Mouse (Mus musculus): ENCODE data around the gene Dnajc4. TPM values are rescaled to one million over a fixed set of nuclear protein-coding genes. Genes with fewer than 3 reads are reported as not detected.

Dnajc4 gene
- total RNA-seq (2023): 10 to 100 TPM; 23.5 to 25.0 TPM

DNA sequence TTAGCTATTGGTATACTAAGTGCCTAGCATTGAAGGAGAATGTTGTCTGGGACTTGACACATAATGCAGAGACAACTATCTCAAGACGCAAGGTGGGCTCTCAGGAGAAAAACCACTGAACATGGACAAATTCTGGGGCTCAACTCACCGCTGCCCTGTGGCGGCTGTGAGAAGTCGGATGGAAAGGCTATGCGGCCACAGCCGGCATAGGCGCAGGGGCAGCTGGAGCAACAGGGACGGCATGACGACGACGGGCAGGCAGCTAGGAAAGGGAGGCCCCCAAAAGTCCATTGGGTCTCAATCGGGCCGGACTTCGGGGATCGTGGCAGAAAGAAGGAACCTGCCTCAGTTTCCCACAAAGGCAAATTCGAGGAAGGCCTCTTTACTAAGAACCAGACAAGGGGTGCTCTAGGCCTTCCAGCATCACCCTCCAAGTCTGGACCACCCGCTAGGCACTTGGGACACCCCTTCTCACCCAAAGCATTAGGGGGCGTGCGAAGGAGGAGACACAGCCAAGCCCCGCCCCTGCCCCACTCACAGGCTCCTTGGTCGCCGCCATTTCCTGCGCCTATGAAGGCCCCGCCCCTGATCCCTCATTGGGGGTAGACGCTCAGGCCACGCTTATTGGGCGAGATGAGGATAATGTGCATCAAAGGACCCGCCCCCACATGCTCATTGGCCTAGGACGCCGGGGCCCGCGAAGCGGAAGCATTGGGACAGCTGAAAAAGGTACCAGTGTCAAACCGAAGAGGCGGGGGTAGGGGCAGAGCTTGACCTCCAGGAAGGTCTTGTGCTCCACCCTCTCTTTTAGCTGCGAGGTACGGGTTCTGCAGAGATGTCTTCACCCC lies at the start of gene Dnajc4:
Gene Dnajc4, minus strand, starts transcription at position 562 of the 848 bp plus-strand sequence.

DNA sequence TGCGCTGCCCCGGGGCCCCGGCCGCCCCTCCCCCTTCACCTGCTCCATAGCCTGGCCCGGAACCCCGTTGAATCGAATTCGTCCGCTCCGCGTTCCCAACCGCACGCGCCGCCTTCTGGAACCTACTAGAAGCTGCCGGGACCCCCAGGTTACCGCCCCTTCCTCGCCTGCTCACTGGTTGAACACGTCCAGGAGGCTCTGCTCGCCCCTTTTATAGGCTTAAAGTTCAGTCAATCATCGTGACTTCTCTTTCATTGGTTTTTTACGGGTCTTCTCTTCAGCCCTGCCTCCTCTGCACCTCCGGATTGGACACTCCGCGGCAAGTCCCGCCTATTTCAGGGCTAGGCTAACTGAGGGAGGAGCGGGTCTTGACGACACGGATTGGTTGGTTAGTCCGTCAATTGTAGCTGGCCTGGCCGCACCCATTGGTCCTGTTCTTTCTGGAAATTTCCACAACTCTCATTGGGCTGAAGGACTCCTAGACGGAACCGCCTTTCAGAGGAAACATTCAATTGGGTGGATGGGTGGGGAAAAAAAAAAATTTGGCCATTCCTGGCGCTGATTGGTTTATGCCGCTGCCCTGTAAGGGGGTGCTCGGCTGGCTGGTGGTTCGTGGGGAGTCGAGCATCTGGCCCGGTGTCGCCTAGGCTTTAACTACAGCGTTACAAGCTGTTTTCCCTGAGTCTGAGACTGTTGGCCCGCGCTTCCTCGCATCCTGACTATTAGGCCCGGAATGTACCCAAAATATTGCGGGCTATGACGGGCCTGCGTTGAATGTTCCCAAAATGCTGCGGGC lies 47.7 kb upstream of the Dnajc4 start, which contains the start of gene Stip1:
Gene Stip1, minus strand, starts transcription at position 127 of the 796 bp plus-strand sequence.

DNA sequence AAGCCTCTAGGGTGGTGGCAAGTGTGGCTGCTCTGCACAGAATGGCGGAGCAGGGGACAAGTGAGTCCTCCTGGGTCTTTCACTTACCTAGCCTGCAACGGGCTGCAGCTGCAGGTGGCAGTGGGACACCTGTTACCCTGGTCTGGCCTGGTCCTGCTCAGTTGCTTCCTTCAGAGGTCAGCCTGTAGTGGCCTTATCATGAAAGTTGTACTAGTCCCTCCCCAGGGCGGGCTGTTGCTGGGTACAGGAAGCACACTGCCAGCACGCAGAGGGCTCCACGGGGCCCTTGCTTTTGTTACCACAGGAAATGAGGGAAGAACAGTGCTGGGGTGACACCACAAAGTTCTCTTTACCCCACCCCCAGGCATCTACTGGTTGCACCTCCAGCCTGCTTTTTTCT lies 26.8 kb upstream of the Dnajc4 start, which contains the start of gene Fermt3:
Gene Fermt3, minus strand, starts transcription at position 279 of the 400 bp plus-strand sequence.

DNA sequence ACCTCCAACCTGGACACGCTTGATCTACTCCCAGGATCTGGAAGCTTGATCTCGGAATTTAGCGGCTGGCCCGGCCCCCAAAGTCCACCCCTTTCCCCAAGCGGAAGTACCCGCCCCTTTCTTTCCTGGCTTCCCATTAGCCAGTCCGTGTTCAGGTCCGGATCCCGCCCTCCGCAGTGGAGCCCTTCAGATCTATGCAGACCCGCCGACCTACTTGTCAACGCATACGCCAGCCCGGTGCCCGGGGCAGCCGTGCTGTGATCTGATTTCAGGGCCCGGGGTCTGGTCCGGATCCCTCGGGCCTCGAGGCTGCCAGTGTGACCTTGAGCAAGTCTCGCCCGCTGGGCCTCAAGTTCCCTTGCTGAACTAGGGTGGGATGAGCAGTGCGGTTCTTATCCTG lies 3.6 kb upstream of the Dnajc4 start, which contains the start of the genes Nudt22 and Trpt1:
Gene Nudt22, minus strand, starts transcription at position 112 of the 400 bp plus-strand sequence.
Gene Trpt1, plus strand, starts transcription at position 126 of the 400 bp plus-strand sequence.

DNA sequence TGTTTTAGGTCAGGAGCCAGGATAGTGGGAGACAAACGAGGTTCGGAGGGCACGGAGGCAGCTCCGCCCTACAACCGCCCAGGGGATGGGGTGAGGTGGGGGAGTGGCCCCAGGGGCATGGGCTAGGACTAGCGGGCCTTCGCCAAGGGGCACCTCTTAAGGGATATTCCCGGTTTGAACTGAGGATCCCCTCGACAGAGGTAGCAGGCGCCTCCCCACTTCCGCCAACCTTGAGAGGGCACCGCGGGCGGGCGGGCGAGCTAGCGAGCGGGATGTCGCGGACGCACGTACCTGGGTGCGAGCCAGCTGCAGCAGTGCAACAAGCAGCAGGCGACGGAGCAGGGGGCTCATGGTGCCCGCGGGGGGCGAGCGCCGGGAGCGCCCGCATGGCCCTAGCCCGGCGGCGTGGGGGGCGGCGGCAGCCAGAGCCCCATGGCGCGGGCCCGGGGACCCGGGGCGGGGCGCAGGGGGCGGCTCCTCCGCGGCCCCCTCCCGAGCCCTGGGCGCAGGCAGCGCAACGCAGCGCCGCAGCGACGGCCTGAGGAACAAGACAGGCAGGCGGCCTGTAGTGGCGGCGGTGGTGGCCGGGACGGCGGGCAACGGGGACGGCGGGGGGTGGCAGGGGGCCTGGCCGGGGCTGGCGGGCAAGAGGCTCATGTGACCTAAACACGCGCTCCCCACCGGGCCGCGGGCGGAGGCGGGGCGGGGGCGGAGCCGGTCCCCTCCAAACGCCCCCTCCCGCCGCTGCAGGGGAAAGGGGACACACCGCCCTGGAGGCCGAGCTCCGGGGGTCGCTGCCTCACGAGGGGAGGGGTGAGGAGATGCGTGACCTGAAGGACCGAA lies 5.1 kb downstream of the Dnajc4 start, which contains the start of gene Vegfb:
Gene Vegfb, minus strand, starts transcription at position 591 of the 843 bp plus-strand sequence.

DNA sequence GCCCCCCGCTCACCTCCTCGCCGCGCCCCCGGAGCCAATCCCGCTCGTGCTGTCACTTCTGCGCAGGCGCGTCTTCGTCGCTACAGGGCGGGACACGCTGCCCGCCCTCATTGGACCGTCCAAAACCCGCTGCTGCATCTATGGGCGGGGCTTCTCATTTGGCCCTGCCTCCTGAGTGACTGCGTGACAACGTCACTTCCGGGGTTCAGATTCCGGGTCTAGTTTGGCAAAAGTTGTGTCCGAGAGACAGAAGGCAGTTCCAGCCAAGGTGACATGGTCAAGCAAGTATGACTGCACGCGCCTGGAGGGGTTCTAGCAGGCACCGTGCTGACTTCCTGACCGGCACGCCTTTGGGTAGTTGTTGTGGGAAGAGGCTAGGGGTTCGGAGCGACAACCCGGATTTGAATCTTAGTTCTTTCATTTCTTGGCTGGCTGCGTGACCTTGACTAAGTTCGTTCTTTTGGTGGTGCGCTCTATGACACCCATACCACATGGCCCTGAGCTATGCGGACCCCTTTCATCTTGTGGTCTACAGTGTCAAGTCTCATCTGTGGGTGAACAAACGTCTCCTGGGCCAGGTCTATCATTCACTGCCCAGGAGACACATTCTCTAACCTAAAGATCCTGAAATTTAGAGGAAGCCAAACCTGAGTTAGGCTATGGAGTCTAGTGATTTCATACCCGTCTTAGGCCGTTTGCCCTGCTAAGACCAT lies 11.8 kb downstream of the Dnajc4 start, which contains the start of gene Fkbp2:
Gene Fkbp2, minus strand, starts transcription at position 121 of the 713 bp plus-strand sequence.

DNA sequence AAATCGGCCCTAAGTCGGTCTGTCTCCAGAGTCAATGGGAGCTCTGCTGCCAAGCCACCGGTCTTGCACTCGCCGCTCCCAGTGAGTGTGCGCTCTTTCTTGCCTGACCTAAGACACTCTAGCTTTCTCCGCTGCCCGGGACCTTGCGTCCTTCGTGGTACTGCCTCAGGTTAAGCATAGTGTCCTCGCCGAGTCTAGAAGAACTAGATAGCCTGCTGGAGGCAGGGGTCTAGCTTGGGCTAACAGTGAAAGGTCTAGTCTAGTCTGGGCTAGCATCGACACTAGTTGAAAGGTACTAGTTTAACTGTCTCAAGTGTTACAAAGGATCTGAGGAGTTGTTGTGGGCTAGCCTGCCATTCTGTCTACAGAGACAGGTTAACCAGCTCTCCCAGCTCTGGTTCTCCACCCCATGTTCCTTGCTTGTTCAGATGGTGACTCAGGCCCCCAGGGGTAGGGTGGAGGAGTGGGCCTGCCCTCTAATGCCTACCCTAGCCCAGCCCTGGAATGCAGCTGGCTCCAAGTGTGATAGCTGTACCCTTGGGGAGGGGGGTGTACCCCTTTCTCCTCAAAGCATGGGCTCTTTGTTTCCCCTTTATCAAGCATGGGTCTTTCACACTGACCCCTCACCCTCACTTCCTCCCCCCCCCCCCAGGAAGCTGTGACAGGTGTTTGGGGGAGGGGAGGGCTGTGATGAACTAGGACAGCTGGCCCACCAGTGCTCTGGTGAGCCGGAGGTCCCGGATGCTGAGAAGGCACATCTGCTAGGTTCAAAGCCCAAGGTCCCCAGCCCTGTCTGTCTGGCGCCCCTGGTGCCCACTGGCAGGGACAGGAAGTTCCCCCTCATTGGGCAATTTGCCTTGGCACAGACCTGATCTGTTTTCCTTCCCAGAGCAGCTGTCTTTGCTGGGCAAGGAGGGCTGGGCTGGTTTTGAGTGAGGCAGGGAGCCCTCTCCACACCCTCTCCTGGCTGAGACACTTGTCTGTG lies 16.5 kb downstream of the Dnajc4 start, which contains the start of gene Plcb3:
Gene Plcb3, minus strand, starts transcription at position 934 of the 985 bp plus-strand sequence.

DNA sequence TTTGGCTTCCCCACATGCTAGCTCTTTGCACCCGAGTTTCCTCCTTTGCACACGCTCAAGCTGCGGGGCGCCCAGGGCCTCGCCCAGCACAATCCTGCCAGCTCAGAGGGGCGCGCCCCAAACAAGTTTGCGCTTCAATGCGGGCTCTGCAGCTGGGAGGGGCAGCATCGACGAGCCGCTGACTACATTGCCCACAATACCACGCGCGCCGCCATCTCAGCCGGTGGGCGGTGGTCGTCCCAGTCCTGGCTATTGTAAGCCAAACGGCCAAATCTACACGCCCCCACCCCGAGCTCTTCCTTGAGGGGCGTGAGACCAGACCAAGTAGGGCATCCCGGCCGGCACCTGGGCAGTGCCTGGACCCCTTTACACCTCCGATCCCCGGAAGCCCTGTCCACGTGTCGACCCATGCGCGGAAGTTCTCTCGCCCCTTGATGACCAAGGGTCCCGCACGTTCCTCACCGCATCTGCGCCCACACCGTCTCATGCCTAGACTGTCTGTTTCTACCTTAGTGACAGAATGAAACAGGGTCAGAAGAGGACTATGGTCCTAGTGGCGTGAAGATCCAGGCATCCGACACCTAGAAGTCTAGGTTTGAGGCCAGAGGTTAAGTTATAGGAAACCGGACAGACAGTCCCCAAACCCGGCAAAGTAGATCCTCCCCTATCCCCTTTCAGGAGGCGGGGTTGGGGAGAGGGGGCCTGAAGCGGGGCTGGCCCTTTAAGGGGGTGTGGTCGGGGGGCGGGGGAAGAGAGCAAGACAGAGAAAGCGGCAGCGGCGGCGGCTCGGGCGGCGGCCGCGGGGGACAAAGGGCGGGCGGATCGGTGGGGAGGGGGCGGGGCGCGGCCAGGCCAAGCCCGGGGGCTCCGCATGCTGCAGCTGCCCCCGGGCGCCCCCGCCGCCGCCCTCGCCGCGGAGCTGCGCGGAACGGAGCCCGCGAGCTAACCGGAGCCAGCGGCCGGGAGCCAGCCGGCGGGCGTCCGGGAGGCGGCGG lies 17.9 kb downstream of the Dnajc4 start, which contains the start of gene Ppp1r14b:
Gene Ppp1r14b, plus strand, starts transcription at position 758 of the 995 bp plus-strand sequence.

DNA sequence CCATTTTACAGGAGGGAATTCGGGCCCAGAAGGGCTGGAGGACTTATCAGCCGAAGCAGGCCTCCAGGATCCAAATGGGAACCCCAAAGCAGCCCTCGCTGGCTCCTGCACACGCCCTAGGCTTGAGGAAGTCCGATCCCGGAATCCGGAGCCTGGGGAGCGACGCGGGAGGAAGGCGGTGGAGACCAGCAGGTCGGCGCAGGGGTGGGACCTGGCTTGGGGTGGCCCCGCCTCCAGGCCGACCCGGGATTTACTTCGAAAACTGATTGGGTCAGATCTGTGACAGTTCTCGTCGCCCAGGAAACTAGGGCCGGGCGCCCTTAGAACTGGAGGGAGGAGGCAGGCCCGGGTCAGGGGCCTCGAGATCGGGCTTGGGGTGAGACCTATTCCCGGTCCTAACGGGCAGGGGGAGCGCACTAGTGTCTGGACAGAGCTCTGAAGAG lies 50.1 kb downstream of the Dnajc4 start, which contains the start of gene Gpr137:
Gene Gpr137, minus strand, starts transcription at position 232 of the 443 bp plus-strand sequence.

DNA sequence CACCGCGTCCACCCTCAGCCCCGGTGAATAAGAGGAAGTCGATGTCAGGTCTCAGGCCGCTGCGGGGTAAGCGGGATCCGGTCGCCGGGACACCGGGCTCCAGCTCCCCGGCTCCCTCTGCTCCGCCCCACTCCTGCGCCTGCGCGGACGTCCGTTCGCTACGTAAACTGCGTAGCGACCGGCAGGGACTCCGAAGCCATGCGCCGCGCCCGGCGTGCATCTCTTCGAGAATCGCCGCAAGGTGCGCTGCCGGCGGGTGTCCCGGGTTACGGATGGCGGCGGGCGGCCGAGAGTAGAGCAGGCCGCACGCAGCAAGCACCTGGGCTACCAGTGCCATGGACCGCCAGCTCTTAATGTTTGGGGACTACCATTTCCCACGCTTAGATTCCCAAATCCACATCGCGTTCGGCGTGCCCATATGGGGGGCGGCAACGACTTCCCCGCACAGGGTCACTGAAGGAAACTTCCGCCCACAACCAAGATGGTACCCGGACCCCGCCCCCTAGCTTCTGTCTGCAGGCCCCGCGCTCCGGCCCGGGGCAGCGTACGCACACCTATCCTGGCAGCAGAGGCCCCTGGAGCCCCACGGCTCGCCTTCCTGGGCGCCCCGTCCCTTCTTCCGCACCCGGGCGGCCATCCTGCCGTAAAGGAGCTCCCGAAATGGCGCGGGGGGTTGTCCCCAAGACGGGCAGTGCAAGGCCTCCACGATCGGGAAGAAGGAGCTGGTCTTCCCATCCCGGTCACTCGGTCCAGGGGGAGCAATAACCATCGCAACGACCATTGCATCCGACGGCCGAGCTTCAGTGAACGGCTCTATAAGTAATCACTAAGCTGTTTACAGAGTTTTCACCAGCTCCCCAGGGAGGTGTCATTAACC lies 50.8 kb downstream of the Dnajc4 start, which contains the start of gene Bad:
Gene Bad, plus strand, starts transcription at position 490 of the 877 bp plus-strand sequence.

Other genes starting within 250 kb of the Dnajc4 start
- gene Rps6ka4, start 151.9 kb downstream of the Dnajc4 start, total RNA-seq (2023): 10 to 100 TPM; 30.8 to 32.2 TPM
- 100 to 1,000 TPM; 119 to 124 TPM for gene Ccdc88b, start 134.4 kb downstream of the Dnajc4 start, total RNA-seq (2023)
- gene Trmt112, start 82.9 kb downstream of the Dnajc4 start, total RNA-seq (2023): 100 to 1,000 TPM; 105 to 114 TPM
- gene Prdx5, start 82.5 kb downstream of the Dnajc4 start, total RNA-seq (2023): 1,000 to 10,000 TPM; 1,283 to 1,316 TPM
- 10 to 100 TPM; 34.8 to 41.5 TPM for gene Esrra, start 70.8 kb downstream of the Dnajc4 start, total RNA-seq (2023)
- not detected for gene Catsperz, start 67.2 kb downstream of the Dnajc4 start, total RNA-seq (2023)
- gene Kcnk4, start 58.1 kb downstream of the Dnajc4 start, total RNA-seq (2023): not detected
- 10 to 100 TPM; 21.3 to 26.7 TPM for gene Bad, start 50.7 kb downstream of the Dnajc4 start, total RNA-seq (2023)
- 10 to 100 TPM; 23.4 to 25.1 TPM for gene Gpr137, start 50.1 kb downstream of the Dnajc4 start, total RNA-seq (2023)
- gene Ppp1r14b, start 17.6 kb downstream of the Dnajc4 start, total RNA-seq (2023): 10 to 100 TPM; 45.4 to 53.1 TPM
- gene Plcb3, start 16.1 kb downstream of the Dnajc4 start, total RNA-seq (2023): 10 to 100 TPM; 22.2 to 30.1 TPM
- 10 to 100 TPM; 36.1 to 37.4 TPM for gene Fkbp2, start 12.1 kb downstream of the Dnajc4 start, total RNA-seq (2023)
- gene Vegfb, start 4.9 kb downstream of the Dnajc4 start, total RNA-seq (2023): 10 to 100 TPM in 1 of 2 experiments, 1 to 10 TPM in 1; 8.6 to 11.5 TPM
- 10 to 100 TPM; 16.1 to 19.1 TPM for gene Nudt22, start 3.5 kb upstream of the Dnajc4 start, total RNA-seq (2023)
- gene Trpt1, start 3.6 kb upstream of the Dnajc4 start, total RNA-seq (2023): 1 to 10 TPM; 1.3 to 1.9 TPM
- 100 to 1,000 TPM; 229 to 231 TPM for gene Fermt3, start 26.9 kb upstream of the Dnajc4 start, total RNA-seq (2023)
- gene Stip1, start 47.4 kb upstream of the Dnajc4 start, total RNA-seq (2023): 10 to 100 TPM; 54.3 to 64.7 TPM
- gene Macrod1, start 64.2 kb upstream of the Dnajc4 start, total RNA-seq (2023): 1 to 10 TPM; 2.9 to 5.0 TPM
- not detected for gene Flrt1, start 113.2 kb upstream of the Dnajc4 start, total RNA-seq (2023)
- 10 to 100 TPM; 62.1 to 70.6 TPM for gene Otub1, start 213.7 kb upstream of the Dnajc4 start, total RNA-seq (2023)
- 100 to 1,000 TPM; 332 to 337 TPM for gene Cox8a, start 225.0 kb upstream of the Dnajc4 start, total RNA-seq (2023)
- gene Naa40, start 248.6 kb upstream of the Dnajc4 start, total RNA-seq (2023): 10 to 100 TPM; 24.4 to 25.9 TPM

Measured in neutrophil, adult 83 days (primary cell).